In genomic region chr8:79638707-79639549, GRCm38 (mm10) we compare ENCODE assay signal across 8 mouse cellular contexts. TPM values are rescaled to one million over a fixed set of nuclear protein-coding genes. Genes with fewer than 3 reads are reported as not detected.
DNase-seq lines count a peak whose midpoint lies in the region; ATAC-seq lines count a peak whose summit lies in the region.

No protein-coding gene starts in this region.

- peak overlapping the region; percentile 65 for H3K9ac ChIP-seq in hindbrain, embryonic 15.5 days

- no peaks in the 10 kb centered on the region for H3K27me3 ChIP-seq in hindbrain, embryonic 15.5 days

- DNase-seq in T-cell, adult 2 months (ENCODE audit: low spot score), result peak; percentile 99
- DNase-seq in cerebellum, postnatal 36 days, result peak; percentile 95 to 98
- peak; percentile 98 to 99 for DNase-seq in frontal cortex, postnatal 36 days (ENCODE audit: low spot score in 2 of 2)
- peak; percentile 97 for DNase-seq in left cerebral cortex, adult 11 months (ENCODE audit: low spot score)
- DNase-seq in lung, postnatal 4 days, result peak; percentile 98 to 100
- peak; percentile 94 for DNase-seq in retina, postnatal 7 days (ENCODE audit: low read depth, low spot score)
- peak; percentile 91 for DNase-seq in urinary bladder, adult 2 months (ENCODE audit: low spot score)

- peaks cover under 1% of the 10 kb centered on the region; the same call in 1 of the 2 replicates for H3K36me3 ChIP-seq in hindbrain, embryonic 15.5 days

- H3K4me2 ChIP-seq in hindbrain, embryonic 15.5 days, result peak overlapping the region; percentile 71

- peaks cover 32% of the 10 kb centered on the region for H3K4me1 ChIP-seq in hindbrain, embryonic 15.5 days (replicated peaks)

- peak overlapping the region; percentile 94 for H3K27ac ChIP-seq in hindbrain, embryonic 15.5 days (replicated peaks)

- 1% methylated on average over 75 of the region's 77 CpGs for WGBS in hindbrain, embryonic 15.5 days

- no peaks in the 10 kb centered on the region for H3K9me3 ChIP-seq in hindbrain, embryonic 15.5 days

- ATAC-seq in hindbrain, embryonic 15.5 days (ENCODE audit: low FRiP score, low read depth), result peak; percentile 99

- H3K4me3 ChIP-seq in hindbrain, embryonic 15.5 days, result peak overlapping the region; percentile 94

RNA-seq across cellular contexts. Expression of gene Otud4, which starts 0.5 kb away (rescaled TPM):
- 9.7 and 11.4 TPM in 2 replicates for polyA plus RNA-seq in hindbrain, embryonic 15.5 days (2015; fragmentation: Nextera tagmentation; extraction: Ambion mirVana)
- polyA plus RNA-seq in urinary bladder, adult 2 months (2012; rRNA removed), result 29.5 and 29.7 TPM in 2 replicates

Comparison
In these comparisons a context has a peak if more than half of its experiments do, and no peak if none do; other contexts are left out.
1. Peak in every context shown above with its lines: DNase-seq, ATAC-seq, H3K4me3 ChIP-seq and H3K27ac ChIP-seq.